Mouse (Mus musculus) cerebellum, adult 2 months (tissue): ENCODE results near the gene Rora.

Experiments
- CTCF ChIP-seq: fragments of 200-500 bp; IDR thresholded peaks from 2 replicates; pipeline ENCODE4 v1.5.1; 2011; ENCODE audit warnings: low read depth, mild to moderate bottlenecking, control low read depth, low read length, moderate library complexity, borderline replicate concordance; ENCODE audit not compliant: insufficient read depth
- POLR2A ChIP-seq: fragments of 200-500 bp; IDR thresholded peaks from 2 replicates; pipeline ENCODE4 v1.6.1; 2011; ENCODE audit warnings: low read length, control low read depth, borderline replicate concordance; ENCODE audit not compliant: insufficient read depth

- no peak for TF ChIP-seq CTCF
- peak; percentile 20; the same call in 1 of the 2 replicates for TF ChIP-seq POLR2A
These were observed 1.7 kb downstream of the Rora start for GRCm38 (mm10) chr9:68655018-68656005.
